Mouse (Mus musculus) heart, embryonic 12.5 days (tissue): Measurements from ENCODE around the gene Nrip2. TPM values are rescaled to one million over a fixed set of nuclear protein-coding genes. Genes with fewer than 3 reads are reported as not detected.

Experiments used
- ATAC-seq: fragments of 200-750 bp; cut with Nextera tagmentation; 2 replicates; pipeline ENCODE4 v1.8.0; 2017; ENCODE audit warnings: moderate TSS enrichment, moderate library complexity; ENCODE audit not compliant: insufficient number of reproducible peaks, low FRiP score
- H3K27ac ChIP-seq: fragments of 300-500 bp; sonication (generic); 2 replicates; pipeline ENCODE4 v1.5.1; 2016; ENCODE audit warnings: mild to moderate bottlenecking, moderate library complexity; ENCODE audit not compliant: poor library complexity, severe bottlenecking
- H3K27me3 ChIP-seq: fragments of 300-500 bp; sonication (generic); replicated peaks from 2 replicates; pipeline ENCODE4 v1.6.1; 2016; ENCODE audit warnings: mild to moderate bottlenecking, moderate library complexity
- H3K36me3 ChIP-seq: fragments of 300-500 bp; sonication (generic); 2 replicates; pipeline ENCODE4 v1.6.1; 2016; ENCODE audit warnings: mild to moderate bottlenecking, moderate library complexity
- H3K4me1 ChIP-seq: fragments of 300-500 bp; sonication (generic); replicated peaks from 2 replicates; pipeline ENCODE4 v1.6.1; 2016; ENCODE audit warnings: mild to moderate bottlenecking
- H3K4me2 ChIP-seq: fragments of 300-500 bp; sonication (generic); 2 replicates; pipeline ENCODE4 v1.6.1; 2016; ENCODE audit warnings: mild to moderate bottlenecking, moderate library complexity
- H3K4me3 ChIP-seq: fragments of 300-500 bp; sonication (generic); 2 replicates; pipeline ENCODE4 v1.5.1; 2016; ENCODE audit warnings: mild to moderate bottlenecking
- H3K9ac ChIP-seq: fragments of 300-500 bp; sonication (generic); 2 replicates; pipeline ENCODE4 v1.6.1; 2016; ENCODE audit warnings: mild to moderate bottlenecking, moderate library complexity
- H3K9me3 ChIP-seq: fragments of 300-500 bp; sonication (generic); replicated peaks from 2 replicates; pipeline ENCODE4 v1.6.1; 2016; ENCODE audit warnings: mild to moderate bottlenecking, moderate library complexity
- WGBS: fragments of 180-500 bp; shearing (Covaris S2); methylation state at CpG from one replicate; pipeline ENCODE4 v1.1.7; 2016; 5-methylcytosine and 5-hydroxymethylcytosine counted together
- polyA plus RNA-seq: library from polyadenylated mRNA; unstranded; fragments of >200 nt; fragmentation: Nextera tagmentation; extraction: Ambion mirVana; gene quantifications from 2 replicates; pipeline ENCODE4 v1.2.1, GENCODE M21; 2016

Gene Nrip2
- polyA plus RNA-seq: 1.6 and 2.5 TPM in 2 replicates

- ATAC-seq: no peak
- Histone ChIP-seq H3K9ac (peak within 1 kb of the TSS; percentile 31), H3K36me3 (no peaks in the 10 kb centered on the region), H3K9me3 (no peaks in the 10 kb centered on the region), H3K4me2 (peak within 1 kb of the TSS; percentile 53), H3K4me1 (peaks cover 10% of the 10 kb centered on the region), H3K27ac (no peak within 1 kb of the TSS), H3K4me3 (peak within 1 kb of the TSS; percentile 4; the same call in 1 of the 2 replicates), H3K27me3 (no peaks in the 10 kb centered on the region)
- 62% methylated on average over 3 of the region's 3 CpGs for WGBS
These were observed at the start of gene Nrip2 for GRCm38 (mm10) chr6:128398996-128399395. Gene Nrip2, plus strand, starts transcription at chr6:128399296.

DNA sequence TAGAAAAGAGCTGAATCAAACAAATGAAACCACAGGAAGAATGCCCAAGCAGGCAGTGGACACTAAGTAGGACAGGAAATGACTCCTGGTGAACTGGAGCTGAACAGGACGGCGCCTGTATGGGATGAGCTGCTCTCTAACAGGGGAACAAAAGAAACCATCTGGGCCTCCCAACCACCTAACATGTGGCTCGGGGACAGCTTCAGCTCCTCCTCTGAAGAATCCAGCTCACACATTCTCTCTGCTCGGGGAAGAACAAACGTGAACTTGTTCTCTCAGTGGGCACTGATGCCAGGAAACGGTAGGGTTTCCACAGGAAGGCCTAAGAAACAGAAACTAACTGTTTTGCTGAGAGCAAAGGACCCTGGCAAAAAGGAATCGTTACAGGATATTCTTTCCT is 49.4 kb upstream of the Nrip2 start:
- Histone ChIP-seq H3K9ac (no peak overlapping the region), H3K27ac (peak overlapping the region; percentile 44; the same call in 1 of the 2 replicates), H3K9me3 (no peaks in the 10 kb centered on the region), H3K36me3 (peaks cover 11% of the 10 kb centered on the region), H3K4me1 (peaks cover 5% of the 10 kb centered on the region), H3K4me2 (no peak overlapping the region), H3K4me3 (no peak overlapping the region), H3K27me3 (no peaks in the 10 kb centered on the region)
- 56% methylated on average over 7 of the region's 7 CpGs for WGBS
- no peak for ATAC-seq

DNA sequence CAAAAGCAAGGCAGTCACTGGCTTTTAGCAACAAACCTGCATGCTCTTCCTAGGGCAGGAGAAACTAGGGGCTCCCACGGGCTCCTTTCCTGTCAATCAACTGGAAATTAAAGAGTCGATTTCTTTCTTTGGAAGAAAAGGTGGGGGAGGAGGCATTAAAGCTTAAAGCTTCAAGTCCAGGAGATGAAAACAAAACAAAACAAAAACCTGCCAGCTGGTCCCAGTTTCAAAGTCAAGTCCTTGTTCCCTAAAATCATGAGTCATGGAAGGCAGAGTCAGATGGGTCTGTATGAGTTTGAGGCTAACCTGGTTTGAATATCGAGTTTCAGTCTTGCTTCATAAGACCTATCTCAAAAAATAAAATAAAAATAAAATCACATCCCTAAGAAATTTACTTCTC is 45.0 kb upstream of the Nrip2 start:
- 73% methylated on average over 3 of the region's 3 CpGs for WGBS
- Histone ChIP-seq H3K9me3 (no peaks in the 10 kb centered on the region), H3K27me3 (no peaks in the 10 kb centered on the region), H3K4me1 (peaks cover 11% of the 10 kb centered on the region), H3K4me2 (no peak overlapping the region), H3K9ac (no peak overlapping the region), H3K27ac (no peak overlapping the region), H3K4me3 (no peak overlapping the region), H3K36me3 (peaks cover 31% of the 10 kb centered on the region)
- ATAC-seq: no peak

GRCm38 (mm10) chr6:128355201-128355681 is 43.9 kb upstream of the Nrip2 start:
- H3K27ac ChIP-seq: peak overlapping the region; percentile 54; the same call in 1 of the 2 replicates
- H3K9ac ChIP-seq: peak overlapping the region; percentile 81
- peak; percentile 63 for ATAC-seq
- H3K4me2 ChIP-seq: peak overlapping the region; percentile 90
- peak overlapping the region; percentile 87 for H3K4me3 ChIP-seq
- no peaks in the 10 kb centered on the region for H3K27me3 ChIP-seq
- WGBS: under 1% methylated on average over 28 of the region's 28 CpGs
- peaks cover 11% of the 10 kb centered on the region for H3K4me1 ChIP-seq
- no peaks in the 10 kb centered on the region for H3K9me3 ChIP-seq
- peaks cover 31% of the 10 kb centered on the region for H3K36me3 ChIP-seq

DNA sequence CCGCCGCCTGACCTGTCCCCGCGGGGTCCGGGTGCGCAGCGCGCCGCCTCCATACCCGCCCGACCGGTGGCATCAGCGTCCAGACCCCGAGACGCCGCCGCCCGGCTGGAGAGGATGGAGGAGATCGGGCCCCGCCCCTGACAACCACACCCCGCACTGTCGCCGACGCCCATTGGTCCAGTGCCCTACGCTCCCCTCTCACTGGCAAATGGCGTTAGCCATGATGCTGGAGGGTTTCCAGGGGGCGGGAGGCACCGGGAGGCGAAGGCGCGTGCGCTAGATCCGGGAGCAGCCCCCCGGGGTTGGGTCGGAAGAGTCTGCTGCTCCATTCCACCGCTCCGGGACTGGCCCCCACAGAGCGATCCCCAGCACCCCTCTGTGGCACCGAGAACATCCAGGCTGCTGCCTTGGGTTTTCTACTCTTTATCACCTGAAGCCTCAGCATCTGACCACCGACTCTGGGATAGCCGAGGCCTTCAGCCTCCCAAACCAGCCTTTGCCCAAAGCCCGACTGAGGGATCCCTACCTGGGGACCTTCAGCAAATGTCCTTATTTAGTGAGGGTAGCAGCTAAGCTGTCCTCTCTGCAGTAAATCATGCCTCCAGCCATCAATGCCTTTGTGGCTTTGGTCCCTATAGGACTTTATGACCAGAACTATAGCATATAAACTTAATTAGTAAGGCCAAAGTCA is 43.2 kb upstream of the Nrip2 start, which contains the start of gene Tulp3:
Gene Tulp3, minus strand, starts transcription at position 126 of the 691 bp plus-strand sequence.
- Histone ChIP-seq H3K4me3 (peak within 1 kb of the TSS; percentile 87), H3K9ac (peak within 1 kb of the TSS; percentile 81), H3K36me3 (peaks cover 25% of the 10 kb centered on the region), H3K9me3 (no peaks in the 10 kb centered on the region), H3K4me1 (peaks cover 11% of the 10 kb centered on the region), H3K27me3 (no peaks in the 10 kb centered on the region), H3K4me2 (peak within 1 kb of the TSS; percentile 90), H3K27ac (peak within 1 kb of the TSS; percentile 54; the same call in 1 of the 2 replicates)
- peak; percentile 99 for ATAC-seq
- 0% methylated on average over 42 of the region's 42 CpGs for WGBS

- H3K4me1 ChIP-seq: peaks cover 19% of the 10 kb centered on the region
- H3K4me3 ChIP-seq: no peak overlapping the region
- H3K27me3 ChIP-seq: no peaks in the 10 kb centered on the region
- H3K9me3 ChIP-seq: no peaks in the 10 kb centered on the region
- H3K9ac ChIP-seq: no peak overlapping the region
- H3K4me2 ChIP-seq: no peak overlapping the region
- 39% methylated on average over 2 of the region's 2 CpGs for WGBS
- H3K36me3 ChIP-seq: peaks cover 22% of the 10 kb centered on the region
- no peak for ATAC-seq
- no peak overlapping the region for H3K27ac ChIP-seq
These were observed 40.1 kb upstream of the Nrip2 start for GRCm38 (mm10) chr6:128358999-128359398.

GRCm38 (mm10) chr6:128361901-128362300 is 37.2 kb upstream of the Nrip2 start:
- H3K9me3 ChIP-seq: no peaks in the 10 kb centered on the region
- 20% methylated on average over 9 of the region's 9 CpGs for WGBS

DNA sequence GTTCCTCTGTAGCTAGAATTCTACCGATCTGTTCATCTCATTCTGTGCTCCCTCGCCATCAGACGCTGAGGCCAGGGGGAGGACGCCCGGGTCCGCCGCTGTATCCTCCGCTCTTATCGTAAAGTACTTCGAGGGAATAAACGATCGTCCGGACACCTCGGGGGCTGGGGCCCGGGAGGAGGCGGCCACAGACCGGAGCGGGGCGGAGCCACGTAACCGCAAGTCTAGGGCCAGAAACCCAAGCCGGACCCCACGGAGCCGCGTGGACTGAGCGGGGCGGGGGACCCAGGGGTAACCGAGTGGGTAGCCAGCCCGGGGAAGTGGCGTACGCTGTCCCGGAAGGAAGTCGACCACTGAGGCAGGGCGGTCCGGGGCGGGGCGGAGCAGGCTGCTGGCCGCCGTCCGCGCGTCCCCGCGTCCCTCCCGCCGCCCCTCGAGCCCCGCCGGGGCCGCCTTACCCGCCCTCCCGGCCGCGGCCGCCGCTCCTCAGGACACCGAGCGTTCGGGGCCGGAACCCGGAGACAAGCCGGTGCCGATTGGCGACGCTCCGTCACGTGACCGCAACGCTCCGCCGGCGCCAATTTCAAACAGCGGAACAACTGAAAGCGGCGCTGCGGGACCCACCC is 36.6 kb upstream of the Nrip2 start, which contains the start of the genes Rhno1 and Foxm1:
Gene Rhno1, minus strand, starts transcription at position 531 of the 626 bp plus-strand sequence.
Gene Foxm1, plus strand, starts transcription at position 587 of the 626 bp plus-strand sequence.
- H3K27me3 ChIP-seq: no peaks in the 10 kb centered on the region
- WGBS: under 1% methylated on average over 54 of the region's 76 CpGs
- H3K4me3 ChIP-seq: peak within 1 kb of the TSS; percentile 95
- peak within 1 kb of the TSS; percentile 92 for H3K27ac ChIP-seq
- ATAC-seq: peak; percentile 90
- peaks cover 38% of the 10 kb centered on the region for H3K36me3 ChIP-seq
- peaks cover 30% of the 10 kb centered on the region for H3K4me1 ChIP-seq
- H3K9ac ChIP-seq: peak within 1 kb of the TSS; percentile 94
- no peaks in the 10 kb centered on the region for H3K9me3 ChIP-seq
- H3K4me2 ChIP-seq: peak within 1 kb of the TSS; percentile 95

More at GRCm38 (mm10) chr6:128361901-128362300, 37.2 kb upstream of the Nrip2 start:
- peak overlapping the region; percentile 94 for H3K9ac ChIP-seq
- H3K4me2 ChIP-seq: peak overlapping the region; percentile 95
- peaks cover 30% of the 10 kb centered on the region for H3K4me1 ChIP-seq
- no peaks in the 10 kb centered on the region for H3K27me3 ChIP-seq
- peaks cover 38% of the 10 kb centered on the region for H3K36me3 ChIP-seq
- ATAC-seq: no peak
- H3K4me3 ChIP-seq: peak overlapping the region; percentile 95
- H3K27ac ChIP-seq: peak overlapping the region; percentile 92

DNA sequence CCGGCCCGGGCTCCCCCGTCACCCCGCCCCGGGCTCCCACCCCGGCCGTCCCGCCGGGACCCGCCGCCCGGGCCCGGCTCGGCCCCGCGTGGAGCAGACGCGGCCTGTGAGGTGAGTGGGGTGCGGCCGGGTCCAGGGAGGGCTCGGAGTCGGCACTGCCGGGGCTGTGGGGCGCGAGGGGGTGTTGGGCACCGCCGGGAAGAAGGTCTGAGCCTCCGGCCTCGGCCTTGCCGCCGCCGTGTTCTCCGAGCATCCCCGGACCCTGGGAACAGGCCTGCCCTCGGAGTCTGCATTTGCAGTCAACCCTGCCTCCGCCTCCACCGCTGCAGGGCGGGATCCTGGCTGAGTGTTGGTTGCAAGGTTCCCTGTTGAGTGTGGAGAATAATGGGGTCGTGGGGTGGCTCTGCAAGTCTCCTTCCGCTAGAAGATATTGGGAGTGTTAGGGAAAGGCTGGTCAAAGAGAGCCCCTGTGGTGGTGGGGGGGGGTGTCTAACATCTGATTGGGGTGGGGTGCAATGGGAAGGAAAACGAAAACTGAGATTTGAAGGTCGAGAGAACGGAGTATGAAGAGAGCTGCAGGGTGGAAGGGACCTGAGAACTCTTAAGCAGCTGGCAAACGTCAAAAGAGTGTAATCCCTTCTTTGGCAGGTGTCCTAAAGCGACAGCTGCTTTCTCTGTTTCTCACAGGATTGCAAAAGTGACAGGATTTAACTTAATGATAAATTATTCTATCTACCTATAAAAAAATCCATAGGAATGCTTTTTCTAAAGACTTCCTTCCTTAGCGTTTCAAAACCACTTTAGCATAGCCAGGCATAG is 35.9 kb upstream of the Nrip2 start:
- H3K4me2 ChIP-seq: peak overlapping the region; percentile 95
- peaks cover 37% of the 10 kb centered on the region for H3K36me3 ChIP-seq
- peak; percentile 20 for ATAC-seq
- H3K27me3 ChIP-seq: no peaks in the 10 kb centered on the region
- no peaks in the 10 kb centered on the region for H3K9me3 ChIP-seq
- peak overlapping the region; percentile 94 for H3K9ac ChIP-seq
- H3K4me1 ChIP-seq: peaks cover 30% of the 10 kb centered on the region
- peak overlapping the region; percentile 92 for H3K27ac ChIP-seq
- peak overlapping the region; percentile 95 for H3K4me3 ChIP-seq
- 1% methylated on average over 38 of the region's 46 CpGs for WGBS

- H3K36me3 ChIP-seq: peaks cover 43% of the 10 kb centered on the region
- no peaks in the 10 kb centered on the region for H3K27me3 ChIP-seq
- 78% methylated on average over 6 of the region's 6 CpGs for WGBS
- H3K4me1 ChIP-seq: peaks cover 30% of the 10 kb centered on the region
- H3K9ac ChIP-seq: no peak overlapping the region; the same call in 1 of the 2 replicates
- H3K4me3 ChIP-seq: no peak overlapping the region
- no peak overlapping the region for H3K4me2 ChIP-seq
- no peaks in the 10 kb centered on the region for H3K9me3 ChIP-seq
- ATAC-seq: no peak
- H3K27ac ChIP-seq: no peak overlapping the region
These were observed 34.4 kb upstream of the Nrip2 start for GRCm38 (mm10) chr6:128364721-128365120.
